Mouse (Mus musculus): ENCODE measurements around the gene Col28a1. TPM values are rescaled to one million over a fixed set of nuclear protein-coding genes. Genes with fewer than 3 reads are reported as not detected.

The Col28a1 gene
- polyA plus RNA-seq, 1 experiment from 2014 or later: 0.52 TPM

DNA sequence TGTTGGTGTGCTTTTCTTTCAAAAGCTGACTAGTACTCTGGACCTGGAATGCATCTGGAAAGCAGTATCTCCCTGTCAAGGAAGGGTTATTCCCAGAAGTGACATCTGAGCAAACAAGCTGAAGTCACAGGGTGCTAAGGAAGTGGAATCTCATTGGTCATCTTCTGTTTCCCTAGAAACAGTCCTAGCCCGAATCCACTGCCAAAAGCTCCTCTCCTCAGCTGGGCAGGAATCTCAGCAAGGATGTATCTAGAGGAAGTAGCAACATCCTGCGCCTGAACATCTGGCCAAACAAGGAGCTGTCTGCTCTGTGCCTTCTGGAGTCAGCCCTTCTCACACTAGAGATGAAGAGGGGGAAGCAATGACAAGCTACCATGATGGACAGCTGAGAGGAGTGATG is 18.4 kb downstream of the Col28a1 start:
- H3K4me3 ChIP-seq (replicated peaks): no peak overlapping the region
- no peaks in the 10 kb centered on the region for H3K27me3 ChIP-seq
- no peaks in the 10 kb centered on the region for H3K36me3 ChIP-seq
- no peak overlapping the region for H3K9ac ChIP-seq
- no peak overlapping the region for H3K27ac ChIP-seq (replicated peaks)
- no peak for ATAC-seq (ENCODE audit: insufficient number of reproducible peaks, low FRiP score, low TSS enrichment, low read depth)
- no peaks in the 10 kb centered on the region for H3K9me3 ChIP-seq (replicated peaks)
- 36% methylated on average over 2 of the region's 2 CpGs for WGBS
- H3K4me2 ChIP-seq (replicated peaks): no peak overlapping the region
- no peaks in the 10 kb centered on the region for H3K4me1 ChIP-seq

DNA sequence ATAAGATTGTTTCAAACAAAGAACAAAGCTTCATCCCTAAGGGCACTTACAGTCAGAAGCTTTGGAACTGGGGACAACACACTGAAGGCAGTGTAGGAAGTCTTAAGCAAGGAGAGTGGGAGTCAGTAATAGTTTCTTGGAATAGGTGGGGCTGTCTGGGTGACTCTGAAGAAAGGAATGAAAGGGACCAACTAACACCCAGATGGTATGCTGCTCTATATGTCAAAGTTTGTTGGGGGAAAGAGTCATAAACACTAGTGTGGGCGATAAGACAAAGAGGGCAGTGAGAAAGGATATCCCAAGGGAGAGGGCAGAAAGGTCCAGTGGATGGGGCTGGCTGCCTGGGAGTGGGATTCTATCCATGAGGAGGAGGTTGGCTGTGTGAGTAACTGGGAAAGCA is 20.3 kb downstream of the Col28a1 start:
- Histone ChIP-seq H3K27ac (replicated peaks) (no peak overlapping the region), H3K4me1 (no peaks in the 10 kb centered on the region), H3K27me3 (no peaks in the 10 kb centered on the region), H3K36me3 (no peaks in the 10 kb centered on the region), H3K4me3 (replicated peaks) (no peak overlapping the region), H3K4me2 (replicated peaks) (no peak overlapping the region), H3K9me3 (replicated peaks) (no peaks in the 10 kb centered on the region), H3K9ac (no peak overlapping the region)
- no peak for ATAC-seq (ENCODE audit: insufficient number of reproducible peaks, low FRiP score, low TSS enrichment, low read depth)
- WGBS: 56% methylated on average over 1 of the region's 1 CpGs

DNA sequence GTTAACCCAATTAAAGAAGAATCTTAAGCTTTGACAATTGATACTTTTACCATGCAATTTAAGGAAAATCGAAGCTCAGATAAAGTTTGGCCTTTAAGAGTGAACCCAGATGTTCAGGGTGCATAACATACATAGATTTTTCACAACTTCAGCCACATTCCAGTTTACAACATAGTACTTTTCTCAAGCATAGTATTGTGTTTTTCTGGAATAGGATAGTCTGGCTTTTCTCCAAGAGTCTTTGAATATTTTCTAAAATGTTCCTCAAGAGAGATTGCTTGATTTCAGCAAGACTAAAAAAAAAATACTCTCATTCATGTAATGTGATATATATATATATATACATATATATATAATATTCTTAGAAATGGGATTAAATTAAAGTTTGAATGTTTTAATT is 27.7 kb downstream of the Col28a1 start:
- Histone ChIP-seq H3K27me3 (no peaks in the 10 kb centered on the region), H3K4me3 (replicated peaks) (no peak overlapping the region), H3K4me1 (no peaks in the 10 kb centered on the region), H3K4me2 (replicated peaks) (no peak overlapping the region), H3K9ac (no peak overlapping the region), H3K36me3 (no peaks in the 10 kb centered on the region), H3K9me3 (replicated peaks) (no peaks in the 10 kb centered on the region), H3K27ac (replicated peaks) (no peak overlapping the region)
- WGBS: 31% methylated on average over 1 of the region's 1 CpGs
- ATAC-seq (ENCODE audit: insufficient number of reproducible peaks, low FRiP score, low TSS enrichment, low read depth): no peak

DNA sequence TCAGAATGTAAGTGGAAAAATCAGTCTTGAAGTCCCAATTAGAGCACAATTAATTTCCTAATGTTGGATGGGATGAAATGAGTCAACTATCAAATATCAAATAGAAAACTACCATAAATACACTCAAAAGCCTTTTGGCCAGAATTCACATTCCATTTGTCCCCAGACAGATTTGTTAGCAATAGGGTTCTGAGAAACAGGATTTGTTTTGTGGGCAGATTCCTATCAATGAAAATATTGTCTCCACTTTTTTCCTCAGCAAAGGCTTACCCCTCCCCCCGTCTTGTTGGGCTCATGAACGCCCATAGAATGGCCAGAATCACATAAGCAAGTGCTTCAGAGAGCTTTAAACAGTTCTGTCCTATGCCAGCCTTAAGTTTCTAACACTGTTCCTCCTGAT is 32.4 kb downstream of the Col28a1 start:
- Histone ChIP-seq H3K9me3 (replicated peaks) (no peaks in the 10 kb centered on the region), H3K4me3 (replicated peaks) (no peak overlapping the region), H3K9ac (no peak overlapping the region), H3K27me3 (no peaks in the 10 kb centered on the region), H3K36me3 (no peaks in the 10 kb centered on the region), H3K4me2 (replicated peaks) (no peak overlapping the region), H3K4me1 (no peaks in the 10 kb centered on the region), H3K27ac (replicated peaks) (no peak overlapping the region)
- WGBS: 24% methylated on average over 2 of the region's 2 CpGs
- no peak for ATAC-seq (ENCODE audit: insufficient number of reproducible peaks, low FRiP score, low TSS enrichment, low read depth)

DNA sequence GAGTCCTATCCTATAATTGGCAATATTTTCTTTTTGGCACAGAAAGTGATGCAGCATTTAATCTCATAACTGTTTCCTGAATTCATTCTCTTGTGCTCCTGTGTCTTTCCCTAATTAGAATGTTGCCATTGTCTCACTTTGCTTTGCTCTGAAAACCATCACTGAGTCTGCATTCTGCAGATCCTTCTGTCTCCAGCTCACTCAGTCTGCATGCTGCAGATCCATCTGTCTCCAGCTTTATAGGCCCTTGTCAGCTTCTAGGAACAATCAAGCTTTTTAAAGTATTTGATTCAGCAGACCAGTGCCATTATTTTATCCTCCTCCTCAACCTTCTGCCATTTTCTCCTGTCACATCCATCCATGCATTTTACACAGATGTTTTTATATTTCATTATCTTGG is 35.3 kb downstream of the Col28a1 start:
- Histone ChIP-seq H3K4me1 (no peaks in the 10 kb centered on the region), H3K9ac (no peak overlapping the region), H3K9me3 (replicated peaks) (no peaks in the 10 kb centered on the region), H3K27me3 (no peaks in the 10 kb centered on the region), H3K27ac (replicated peaks) (no peak overlapping the region), H3K4me3 (replicated peaks) (no peak overlapping the region), H3K4me2 (replicated peaks) (no peak overlapping the region), H3K36me3 (no peaks in the 10 kb centered on the region)
- no peak for ATAC-seq (ENCODE audit: insufficient number of reproducible peaks, low FRiP score, low TSS enrichment, low read depth)

GRCm38 (mm10) chr6:8152551-8153361 is 39.7 kb downstream of the Col28a1 start:
- Histone ChIP-seq H3K36me3 (no peaks in the 10 kb centered on the region), H3K9ac (no peak overlapping the region), H3K27me3 (no peaks in the 10 kb centered on the region), H3K4me1 (no peaks in the 10 kb centered on the region), H3K4me3 (replicated peaks) (no peak overlapping the region), H3K27ac (replicated peaks) (no peak overlapping the region), H3K4me2 (replicated peaks) (no peak overlapping the region), H3K9me3 (replicated peaks) (no peaks in the 10 kb centered on the region)
- 55% methylated on average over 10 of the region's 10 CpGs for WGBS
- ATAC-seq (ENCODE audit: insufficient number of reproducible peaks, low FRiP score, low TSS enrichment, low read depth): no peak

GRCm38 (mm10) chr6:8148916-8149315 is 43.5 kb downstream of the Col28a1 start:
- no peak for ATAC-seq (ENCODE audit: insufficient number of reproducible peaks, low FRiP score, low TSS enrichment, low read depth)
- WGBS: 52% methylated on average over 2 of the region's 2 CpGs
- H3K27me3 ChIP-seq: no peaks in the 10 kb centered on the region
- H3K27ac ChIP-seq (replicated peaks): no peak overlapping the region
- H3K36me3 ChIP-seq: no peaks in the 10 kb centered on the region
- no peaks in the 10 kb centered on the region for H3K4me1 ChIP-seq
- no peak overlapping the region for H3K9ac ChIP-seq
- H3K4me3 ChIP-seq (replicated peaks): no peak overlapping the region
- no peaks in the 10 kb centered on the region for H3K9me3 ChIP-seq (replicated peaks)
- H3K4me2 ChIP-seq (replicated peaks): no peak overlapping the region

DNA sequence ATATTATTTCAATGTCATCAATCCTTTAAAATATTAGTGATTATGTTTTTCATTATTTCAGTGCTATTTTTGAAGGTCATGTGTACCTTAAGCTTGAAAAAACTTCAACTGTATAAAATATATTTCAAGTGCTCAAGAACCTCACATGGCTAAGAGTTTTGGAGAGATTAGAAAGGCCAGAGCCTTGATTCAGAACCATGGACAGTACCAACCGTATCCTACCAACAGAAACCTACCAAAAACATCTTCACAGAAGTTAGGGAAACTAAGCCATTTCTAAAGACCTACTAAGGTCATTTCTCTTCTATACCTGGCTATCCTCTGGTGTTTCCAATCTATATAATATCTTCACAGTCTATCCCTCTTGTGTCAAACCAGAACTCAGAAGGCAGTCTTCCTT is 50.5 kb downstream of the Col28a1 start:
- ATAC-seq (ENCODE audit: insufficient number of reproducible peaks, low FRiP score, low TSS enrichment, low read depth): no peak
- no peak overlapping the region for H3K4me2 ChIP-seq (replicated peaks)
- H3K9ac ChIP-seq: no peak overlapping the region
- H3K4me3 ChIP-seq (replicated peaks): no peak overlapping the region
- no peaks in the 10 kb centered on the region for H3K4me1 ChIP-seq
- no peak overlapping the region for H3K27ac ChIP-seq (replicated peaks)
- H3K9me3 ChIP-seq (replicated peaks): no peaks in the 10 kb centered on the region
- WGBS: 25% methylated on average over 1 of the region's 1 CpGs
- H3K27me3 ChIP-seq: no peaks in the 10 kb centered on the region
- no peaks in the 10 kb centered on the region for H3K36me3 ChIP-seq

DNA sequence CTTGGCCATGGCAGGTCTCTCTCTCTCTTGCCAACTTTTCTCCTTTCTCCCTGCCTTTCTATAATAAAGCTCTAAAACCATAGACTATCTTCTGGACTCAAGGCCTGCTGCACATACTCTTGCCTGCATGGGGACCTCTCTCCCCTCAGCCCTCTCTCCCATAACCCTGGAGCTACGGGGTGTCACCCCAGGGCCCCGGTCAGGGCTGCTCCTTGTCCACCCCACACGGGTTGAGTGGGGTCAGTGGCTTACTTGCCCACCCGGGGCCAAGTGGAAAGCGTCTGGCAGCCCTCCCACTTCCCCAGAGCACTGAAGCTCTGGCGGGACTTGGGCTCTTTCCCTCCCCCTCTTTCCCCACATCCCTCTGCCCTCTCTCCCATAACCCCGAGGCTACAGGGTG is 62.3 kb downstream of the Col28a1 start:
- no peak overlapping the region for H3K27ac ChIP-seq (replicated peaks)
- H3K9me3 ChIP-seq (replicated peaks): no peaks in the 10 kb centered on the region
- ATAC-seq (ENCODE audit: insufficient number of reproducible peaks, low FRiP score, low TSS enrichment, low read depth): no peak
- no peak overlapping the region for H3K4me2 ChIP-seq (replicated peaks)
- H3K4me1 ChIP-seq: no peaks in the 10 kb centered on the region
- H3K9ac ChIP-seq: no peak overlapping the region
- 69% methylated on average over 7 of the region's 7 CpGs for WGBS
- H3K36me3 ChIP-seq: no peaks in the 10 kb centered on the region
- no peaks in the 10 kb centered on the region for H3K27me3 ChIP-seq
- H3K4me3 ChIP-seq (replicated peaks): no peak overlapping the region

GRCm38 (mm10) chr6:8128164-8128563 is 64.3 kb downstream of the Col28a1 start:
- Histone ChIP-seq H3K36me3 (no peaks in the 10 kb centered on the region), H3K4me3 (replicated peaks) (no peak overlapping the region), H3K4me2 (replicated peaks) (no peak overlapping the region), H3K27ac (replicated peaks) (no peak overlapping the region), H3K9me3 (replicated peaks) (no peaks in the 10 kb centered on the region), H3K4me1 (no peaks in the 10 kb centered on the region), H3K27me3 (no peaks in the 10 kb centered on the region), H3K9ac (no peak overlapping the region)
- ATAC-seq (ENCODE audit: insufficient number of reproducible peaks, low FRiP score, low TSS enrichment, low read depth): no peak
- 88% methylated on average over 1 of the region's 1 CpGs for WGBS

DNA sequence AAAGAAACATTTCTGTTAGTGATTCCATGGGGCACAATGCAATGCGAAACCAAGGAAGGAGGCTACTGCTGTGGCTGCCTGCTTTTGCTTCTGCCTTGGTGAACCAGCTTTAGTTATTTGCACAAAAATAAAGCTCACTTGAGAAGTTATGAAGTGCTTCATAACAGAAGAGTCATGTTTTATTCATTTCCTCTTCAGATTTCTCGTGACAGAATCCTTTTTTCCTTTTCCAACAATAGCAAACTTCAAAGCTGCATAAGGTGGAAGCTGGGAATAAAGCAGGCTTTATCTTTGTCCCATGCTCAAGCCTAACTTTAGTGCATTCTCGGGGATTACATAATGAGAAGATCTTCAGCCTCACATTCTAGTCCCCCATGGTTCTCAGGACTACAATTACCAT is 65.9 kb downstream of the Col28a1 start:
- no peak overlapping the region for H3K4me3 ChIP-seq (replicated peaks)
- no peaks in the 10 kb centered on the region for H3K27me3 ChIP-seq
- H3K4me1 ChIP-seq: no peaks in the 10 kb centered on the region
- no peaks in the 10 kb centered on the region for H3K9me3 ChIP-seq (replicated peaks)
- no peak overlapping the region for H3K4me2 ChIP-seq (replicated peaks)
- no peak for ATAC-seq (ENCODE audit: insufficient number of reproducible peaks, low FRiP score, low TSS enrichment, low read depth)
- no peak overlapping the region for H3K9ac ChIP-seq
- no peak overlapping the region for H3K27ac ChIP-seq (replicated peaks)
- 55% methylated on average over 3 of the region's 3 CpGs for WGBS
- no peaks in the 10 kb centered on the region for H3K36me3 ChIP-seq

DNA sequence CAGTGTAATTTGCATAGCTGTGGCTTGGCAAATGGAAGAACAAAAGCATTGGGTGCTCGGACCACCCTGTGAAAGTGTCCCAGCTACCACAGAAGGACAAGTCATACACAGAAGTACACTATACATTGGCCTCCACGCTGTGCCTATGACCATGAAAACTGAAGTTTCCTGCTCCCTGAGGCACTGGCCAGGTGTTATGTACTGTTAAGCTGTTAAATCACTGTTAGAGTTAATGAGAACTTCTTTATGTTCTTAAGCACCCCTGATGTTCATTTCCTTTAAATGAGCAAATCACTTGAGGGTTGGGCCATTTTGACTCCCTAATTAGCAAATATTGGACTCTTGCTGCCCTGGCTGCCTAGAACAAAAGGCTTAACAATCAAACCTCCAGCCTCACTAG is 73.3 kb downstream of the Col28a1 start:
- Histone ChIP-seq H3K4me1 (no peaks in the 10 kb centered on the region), H3K36me3 (no peaks in the 10 kb centered on the region), H3K4me2 (replicated peaks) (no peak overlapping the region), H3K9ac (no peak overlapping the region), H3K4me3 (replicated peaks) (no peak overlapping the region), H3K27me3 (no peaks in the 10 kb centered on the region), H3K27ac (replicated peaks) (no peak overlapping the region), H3K9me3 (replicated peaks) (no peaks in the 10 kb centered on the region)
- 51% methylated on average over 2 of the region's 2 CpGs for WGBS
- ATAC-seq (ENCODE audit: insufficient number of reproducible peaks, low FRiP score, low TSS enrichment, low read depth): no peak
